Mouse (Mus musculus) Patski (cell line): ENCODE data around the gene Dusp2. TPM values are rescaled to one million over a fixed set of nuclear protein-coding genes. Genes with fewer than 3 reads are reported as not detected.

Experiments used
- ATAC-seq: fragments of 100-300 bp; one replicate; pipeline ENCODE4 v1.8.0; 2021
- CTCF ChIA-PET: fragments of 350-600 bp; sonication (Branson Sonifier 250); formaldehyde crosslinking; loops from one replicate; lab custom pipeline; 2022; ENCODE audit warnings: inconsistent platforms; lab: Charles Lee
- POLR2A ChIA-PET: fragments of 350-600 bp; sonication (Branson Sonifier 250); formaldehyde crosslinking; loops from one replicate; lab custom pipeline; 2022; ENCODE audit warnings: antibody characterized with exemption, inconsistent platforms; lab: Charles Lee
- DNase-seq: peaks from one replicate; pipeline ENCODE4 v3.0.0-alpha.2; 2011; ENCODE audit warnings: low read depth, low spot score
- H3K27me3 ChIP-seq: fragments of 371-371 bp; one replicate; pipeline ENCODE4 v1.5.1; 2021
- CTCF ChIP-seq: fragments of 100-300 bp; IDR thresholded peaks from one replicate; pipeline ENCODE4 v1.5.1; 2021
- in situ Hi-C: fragments of 300-500 bp; cut with MboI; formaldehyde crosslinking; loops from 3 replicates; pipeline ENCODE4 v1.11.1; 2018; ENCODE audit warnings: low pct_unique_long_range_greater_than_20kb, mixed read lengths
- polyA plus RNA-seq: library from polyadenylated mRNA; unstranded; gene quantifications from one replicate; pipeline ENCODE4 v1.2.3, GENCODE M21; 2021

Gene Dusp2
- polyA plus RNA-seq, 1 experiment from 2014 or later = 7.0 TPM

DNA sequence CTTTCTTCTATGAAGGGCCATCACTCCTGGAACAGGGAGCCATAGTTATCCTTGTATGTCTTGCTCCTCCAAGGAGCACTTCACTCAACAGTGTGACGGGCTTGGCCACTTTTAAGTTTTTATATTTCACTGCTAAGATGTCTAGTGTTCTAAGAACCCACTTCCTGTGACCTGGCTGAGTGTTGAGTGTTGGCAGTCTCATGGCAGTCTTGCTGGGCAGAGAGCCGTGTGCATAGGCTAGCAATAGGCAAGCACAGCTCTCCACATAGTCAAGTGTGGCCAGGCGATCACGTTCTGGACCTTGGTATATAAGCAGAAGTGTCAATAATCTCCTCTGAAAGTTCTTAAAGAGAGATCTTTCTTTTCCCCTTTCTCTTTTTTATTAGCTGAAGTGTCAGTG lies 17.8 kb upstream of the Dusp2 start:
- in situ Hi-C loops = no loop called here
- no peak for ATAC-seq
- H3K27me3 ChIP-seq = no peaks in the 10 kb centered on the region
- POLR2A ChIA-PET = no interaction called here
- CTCF ChIA-PET = no interaction called here
- no peak for TF ChIP-seq CTCF
- DNase-seq = no peak

DNA sequence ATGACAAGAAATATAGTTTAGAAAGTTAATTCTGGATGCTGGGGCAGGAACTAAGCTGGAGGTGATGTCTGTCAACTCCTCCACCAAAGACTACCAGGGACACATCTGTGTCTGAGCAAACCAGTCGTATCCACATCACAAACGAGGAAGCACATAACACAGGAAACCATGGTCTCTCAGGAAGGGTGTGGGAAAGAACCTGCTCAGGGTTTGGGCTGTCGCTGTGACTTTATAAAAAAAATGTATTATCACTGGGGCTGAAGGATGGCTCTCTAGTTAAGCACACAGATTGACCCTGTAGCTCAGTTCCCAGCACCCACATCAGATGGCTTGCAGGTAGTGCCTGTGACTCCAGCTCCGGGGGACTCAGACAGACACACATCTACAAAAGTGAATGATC lies 16.9 kb upstream of the Dusp2 start:
- in situ Hi-C loops = no loop called here
- ChIA-PET CTCF (interaction anchor here (1.2 kb wide), 1 partner anchor 12 kb away, joined by 3 read pairs; no protein-coding TSS in a partner anchor), POLR2A (interaction anchor here (0.9 kb wide), 1 partner anchor 19 kb away, joined by 3 read pairs; no protein-coding TSS in a partner anchor)
- TF ChIP-seq CTCF = no peak
- ATAC-seq = no peak
- DNase-seq = no peak
- H3K27me3 ChIP-seq = no peaks in the 10 kb centered on the region

DNA sequence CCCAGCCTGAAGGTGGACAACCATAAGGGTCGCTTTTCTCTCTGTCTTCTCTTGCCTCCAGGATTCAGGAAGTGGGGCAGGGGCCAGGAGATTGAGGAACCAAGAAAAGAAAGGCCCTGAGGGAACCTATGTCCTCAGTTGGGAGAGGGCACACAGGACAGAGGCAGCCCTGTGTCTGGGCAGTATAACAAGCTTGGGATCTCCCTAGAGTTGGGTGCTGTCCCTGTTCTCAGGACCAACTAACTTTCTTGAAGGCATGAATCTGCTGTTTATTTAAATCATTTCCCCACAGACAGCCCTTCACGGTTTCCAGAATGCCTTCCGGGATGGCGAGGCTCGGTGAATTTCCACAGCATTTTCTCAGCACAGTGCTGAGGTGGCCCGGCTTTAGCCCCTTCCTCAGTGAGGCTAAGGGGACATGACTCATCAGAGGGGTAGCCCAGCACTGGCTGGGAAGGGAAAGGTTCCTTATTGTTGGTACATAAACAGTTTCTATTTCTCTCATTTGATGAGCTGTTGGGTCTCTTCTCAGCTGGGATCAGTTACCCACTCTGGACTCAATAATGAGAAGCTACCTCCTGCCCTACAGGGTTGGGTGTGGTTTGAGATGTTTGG lies 13.2 kb upstream of the Dusp2 start:
- POLR2A ChIA-PET = interaction anchor here (0.6 kb wide), 1 partner anchor 166 kb away, joined by 3 read pairs; no protein-coding TSS in a partner anchor
- ATAC-seq (no peak), DNase-seq (no peak)
- no peaks in the 10 kb centered on the region for H3K27me3 ChIP-seq
- in situ Hi-C loops = no loop called here
- CTCF ChIA-PET = interaction anchor here (1.1 to 1.8 kb wide), 4 partner anchors 8 to 57 kb away, joined by 3 to 5 read pairs (median 3); no protein-coding TSS in a partner anchor
- TF ChIP-seq CTCF = no peak

DNA sequence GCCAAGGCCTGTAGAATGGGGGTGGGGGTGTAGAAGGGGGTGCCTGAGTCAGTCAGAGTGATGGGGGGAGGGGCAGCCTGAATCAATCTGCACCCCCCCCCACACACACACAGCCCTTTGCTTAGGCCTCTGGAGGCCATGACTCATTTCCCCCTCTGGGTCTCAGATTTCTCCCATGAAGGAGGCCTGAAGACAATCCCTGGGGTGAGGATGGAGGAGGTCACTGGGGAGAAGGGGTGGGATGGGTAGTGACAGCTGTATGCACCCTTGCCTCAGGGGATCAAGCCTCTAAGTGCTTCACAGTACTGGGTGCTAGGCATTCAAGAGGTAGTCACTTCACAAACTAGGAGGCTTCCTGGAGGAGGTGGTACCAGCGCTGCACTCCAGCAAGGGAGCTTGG lies 12.3 kb upstream of the Dusp2 start:
- no peak for ATAC-seq
- no peak for TF ChIP-seq CTCF
- no peaks in the 10 kb centered on the region for H3K27me3 ChIP-seq
- ChIA-PET CTCF (interaction anchor here (0.8 to 1.1 kb wide), 2 partner anchors 9 to 72 kb away, joined by 3 read pairs; no protein-coding TSS in a partner anchor), POLR2A (interaction anchor here (0.6 to 0.7 kb wide), 3 partner anchors 9 to 167 kb away, joined by 3 read pairs; partner anchors contain the start of gene Dusp2)
- in situ Hi-C loops = no loop called here
- no peak for DNase-seq

DNA sequence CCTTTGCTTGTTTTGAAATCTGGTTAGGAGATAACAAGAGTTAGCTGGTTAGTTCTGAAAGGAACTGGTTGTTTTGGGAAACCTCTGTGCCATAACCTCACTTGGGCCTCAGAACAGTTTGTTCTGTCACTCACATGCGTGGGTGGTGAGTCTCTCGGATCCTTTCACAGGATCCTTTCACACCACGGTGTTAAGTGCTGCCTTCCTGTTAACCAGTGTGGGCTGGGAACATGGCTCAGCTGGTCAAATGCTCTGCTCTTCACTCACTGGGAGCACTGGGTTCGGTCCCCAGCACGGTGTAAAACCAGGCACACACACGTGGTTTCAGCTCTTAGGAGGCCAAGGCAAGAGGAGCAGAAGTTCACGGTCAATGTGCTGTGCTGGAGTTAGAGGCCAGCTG lies 11.5 kb upstream of the Dusp2 start:
- POLR2A ChIA-PET = interaction anchor here (0.6 kb wide), 2 partner anchors 8 to 18 kb away, joined by 3 read pairs; no protein-coding TSS in a partner anchor
- no peak for ATAC-seq
- CTCF ChIA-PET = interaction anchor here (0.6 to 0.8 kb wide), 2 partner anchors 73 to 1684 kb away, joined by 3 read pairs; no protein-coding TSS in a partner anchor
- in situ Hi-C loops = no loop called here
- no peak for TF ChIP-seq CTCF
- H3K27me3 ChIP-seq = no peaks in the 10 kb centered on the region
- DNase-seq = no peak

DNA sequence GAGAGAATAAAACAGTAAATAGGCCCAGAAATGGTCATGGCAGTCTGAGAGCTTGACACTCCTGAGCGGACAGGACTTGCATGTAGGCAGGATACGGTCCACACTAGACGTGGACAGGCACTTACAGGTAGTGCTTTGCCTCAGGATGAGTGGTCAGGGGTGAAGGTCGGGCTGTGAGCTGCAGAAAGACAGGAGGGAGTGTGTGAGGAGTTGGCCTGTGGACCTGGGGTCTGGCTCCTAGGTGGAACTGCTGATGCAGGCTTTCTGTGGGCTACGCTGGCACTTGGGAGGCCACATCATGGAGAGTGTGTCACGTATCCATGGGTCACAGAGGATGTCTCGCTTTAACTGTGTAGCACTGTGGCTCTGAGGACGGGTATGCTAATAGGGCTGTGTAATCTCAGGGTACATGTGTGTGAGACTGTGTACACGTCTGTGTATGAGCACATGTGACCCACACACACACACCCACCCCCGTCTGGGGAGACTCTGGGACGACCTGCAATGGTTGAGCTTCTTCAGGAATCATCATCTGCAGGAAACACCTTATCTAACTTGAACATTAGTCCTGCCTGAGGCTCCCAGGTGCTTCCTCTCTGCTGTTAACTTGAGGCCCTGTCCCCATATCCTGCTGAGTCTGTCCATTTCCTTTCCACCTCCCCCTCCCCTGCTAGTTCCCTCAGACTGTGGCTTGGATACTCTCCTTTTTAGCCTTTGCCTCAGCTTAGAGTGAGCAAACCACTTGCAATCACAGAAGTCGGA lies 7.7 kb upstream of the Dusp2 start:
- DNase-seq (no peak), ATAC-seq (no peak)
- ChIA-PET CTCF (interaction anchor here (1.0 kb wide), 1 partner anchor 15 kb away, joined by 3 read pairs; no protein-coding TSS in a partner anchor), POLR2A (no interaction called here)
- no peaks in the 10 kb centered on the region for H3K27me3 ChIP-seq
- no peak for TF ChIP-seq CTCF
- in situ Hi-C loops = no loop called here

DNA sequence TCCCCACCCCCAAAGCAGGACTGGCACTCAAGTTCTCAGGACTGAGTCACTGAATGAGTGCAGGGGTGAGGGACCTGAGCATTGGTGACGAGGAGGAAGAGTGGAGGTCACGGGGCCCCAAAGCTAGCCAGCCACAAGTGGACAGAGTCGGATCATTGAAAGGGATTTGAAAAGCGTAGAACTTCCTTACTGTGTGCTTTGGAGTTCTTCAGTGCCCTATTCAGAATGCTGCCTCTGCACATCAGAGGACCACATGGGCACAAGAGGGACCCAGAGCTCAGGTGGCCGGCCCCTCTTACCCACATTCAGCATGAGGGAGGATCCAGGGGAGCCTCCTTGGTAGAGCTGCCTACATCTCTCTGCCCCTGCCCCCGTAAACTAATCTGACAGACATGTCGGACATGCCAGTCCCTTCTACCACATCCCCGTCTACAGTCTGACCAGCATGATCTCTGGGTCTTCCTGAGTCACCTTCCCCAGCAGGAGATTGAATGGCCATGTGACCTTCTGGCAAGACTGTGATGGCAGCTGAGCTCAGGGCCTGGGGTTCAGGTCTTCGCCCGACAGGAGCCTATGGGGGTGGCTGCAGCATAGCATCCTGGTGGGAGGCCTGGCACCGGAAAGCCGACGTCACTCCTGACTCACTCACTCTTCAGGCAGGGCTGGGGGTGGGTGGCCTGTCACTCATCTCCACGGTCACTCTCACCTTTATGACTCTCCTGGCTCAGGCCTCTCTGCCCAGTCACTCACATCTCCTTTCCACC lies 3.0 kb upstream of the Dusp2 start:
- no peak for ATAC-seq
- in situ Hi-C loops = no loop called here

DNA sequence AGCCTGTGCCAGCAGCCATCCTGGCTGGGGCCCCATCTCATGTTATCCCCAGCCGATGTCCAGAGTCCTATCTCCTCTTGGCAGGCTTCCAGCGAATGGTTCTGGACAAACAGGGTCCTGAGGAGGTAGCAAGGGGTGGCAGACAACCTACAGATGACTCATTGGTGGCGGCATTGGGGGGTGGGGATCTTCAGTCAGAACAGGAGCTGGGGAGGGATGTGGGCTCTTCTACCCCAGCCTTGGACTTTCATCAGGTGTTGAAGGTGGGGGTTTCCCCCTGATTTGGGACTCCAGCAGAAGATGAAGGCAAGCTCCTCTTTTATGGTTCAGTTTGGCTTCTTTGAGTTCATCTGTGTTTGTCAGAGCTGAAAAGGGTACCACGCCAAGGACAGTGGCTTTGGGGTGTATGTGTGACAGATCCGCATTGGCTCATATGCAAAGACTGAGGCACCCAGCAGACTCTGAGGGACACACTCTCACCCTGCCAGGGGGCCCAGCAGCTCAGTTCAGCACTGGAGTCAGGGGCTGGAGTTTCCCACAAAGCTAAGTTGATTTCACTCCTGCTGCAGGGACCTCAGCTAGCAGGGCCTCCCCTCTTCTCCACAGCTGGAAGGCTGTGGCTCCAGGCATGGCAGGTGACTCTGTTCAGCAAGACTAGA lies 1.9 kb upstream of the Dusp2 start:
- no peak for ATAC-seq
- no peaks in the 10 kb centered on the region for H3K27me3 ChIP-seq
- TF ChIP-seq CTCF = no peak
- ChIA-PET POLR2A (interaction anchor here (0.7 kb wide), 1 partner anchor 27 kb away, joined by 3 read pairs; no protein-coding TSS in a partner anchor), CTCF (no interaction called here)
- DNase-seq = no peak
- in situ Hi-C loops = no loop called here

More for the DNA sequence above, 3.0 kb upstream of the Dusp2 start:
- no peak for TF ChIP-seq CTCF
- H3K27me3 ChIP-seq = no peaks in the 10 kb centered on the region
- CTCF ChIA-PET = interaction anchor here (1.2 kb wide), 1 partner anchor 29 kb away, joined by 3 read pairs; the partner anchor contains the start of gene Adra2b
- DNase-seq = peak; percentile 57
- POLR2A ChIA-PET = interaction anchor here (1.0 kb wide), 1 partner anchor 9 kb away, joined by 3 read pairs; no protein-coding TSS in a partner anchor

DNA sequence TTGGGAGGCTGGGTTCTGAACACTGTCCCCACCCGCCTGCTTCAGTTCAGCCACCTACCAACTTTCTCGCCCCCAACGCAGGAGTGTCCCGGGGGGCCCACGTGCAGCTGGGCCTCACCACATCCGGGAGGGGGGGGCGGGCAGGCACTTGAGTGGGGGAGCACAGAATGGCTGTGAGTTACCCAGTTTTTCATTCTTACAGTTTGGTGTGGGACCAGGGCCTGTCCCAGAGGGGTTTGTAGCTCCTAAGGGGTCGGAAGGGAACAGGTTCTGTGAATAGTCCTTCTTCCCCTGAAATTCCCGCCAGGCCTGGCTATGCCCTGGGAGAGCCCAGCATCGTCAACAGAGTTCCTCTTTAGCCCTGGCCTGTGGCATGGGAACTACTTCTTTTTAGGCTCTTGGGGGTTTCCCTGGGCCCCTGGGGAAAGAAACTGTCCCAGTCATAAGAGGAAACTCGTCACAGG lies 849 bp upstream of the Dusp2 start:
- ChIA-PET CTCF (interaction anchor here (0.9 kb wide), 1 partner anchor 25 kb away, joined by 3 read pairs; no protein-coding TSS in a partner anchor), POLR2A (interaction anchor here (0.9 to 1.6 kb wide), 2 partner anchors 27 to 30 kb away, joined by 3 to 5 read pairs; no protein-coding TSS in a partner anchor)
- in situ Hi-C loops = no loop called here
- ATAC-seq = no peak
- DNase-seq = no peak
- no peak for TF ChIP-seq CTCF
- H3K27me3 ChIP-seq = no peaks in the 10 kb centered on the region
